Mouse (Mus musculus) natural killer cell, adult 2 months (primary cell): ENCODE measurements at regions not wholly inside any gene's neighbourhood (a gene's known extent, or its start where the extent isn't known, plus 50 kb on each side); places are given as distances from the start of the nearest gene placed in this dataset.
A peak's percentile ranks its signal among the peaks of the same experiment; 100 is the strongest.
"Not testable (repeated sequence)": the region's sequence is repeated elsewhere in the genome, so short reads cannot be mapped to it uniquely, and the experiment has no call there.

Experiments
- DNase-seq, 2 experiments: peaks; one replicate each; pipeline ENCODE4 v3.0.0; 2022; ENCODE audit warnings: low spot score in 2 of 2

GRCm38 (mm10) chr14:73453164-73453563 lies 56.7 kb upstream of the Med4 start:
- no peak for DNase-seq

- DNase-seq, result no peak
These were observed 57.3 kb upstream of the Med4 start for GRCm38 (mm10) chr14:73452321-73453082.

- no peak for DNase-seq
These were observed 58.4 kb upstream of the Med4 start for GRCm38 (mm10) chr14:73451291-73452045.

GRCm38 (mm10) chr14:73449901-73450495 lies 59.8 kb upstream of the Med4 start:
- no peak for DNase-seq

GRCm38 (mm10) chr14:73449111-73449510 lies 60.7 kb upstream of the Med4 start:
- DNase-seq, result no peak

GRCm38 (mm10) chr14:73445508-73446256 lies 60.6 kb upstream of the Itm2b start:
- no peak for DNase-seq

GRCm38 (mm10) chr14:73444733-73445132 lies 59.6 kb upstream of the Itm2b start:
- peak in 1 of 2 experiments; percentile 5 for DNase-seq

GRCm38 (mm10) chr14:73441951-73442716 lies 57.0 kb upstream of the Itm2b start:
- peak; percentile 47 to 51 for DNase-seq

GRCm38 (mm10) chr14:73441206-73441950 lies 56.3 kb upstream of the Itm2b start:
- DNase-seq, result not testable (repeated sequence)

GRCm38 (mm10) chr14:73439802-73440309 lies 54.8 kb upstream of the Itm2b start:
- DNase-seq, result no peak

GRCm38 (mm10) chr14:73435839-73436238 lies 50.8 kb upstream of the Itm2b start:
- no peak for DNase-seq
